Mouse (Mus musculus) gastrocnemius, postnatal 25 days (tissue): ENCODE data around the gene Bnipl. TPM values are rescaled to one million over a fixed set of nuclear protein-coding genes. Genes with fewer than 3 reads are reported as not detected.
A peak's percentile ranks its signal among the peaks of the same experiment; 100 is the strongest.

Source experiments
- DNase-seq: peaks from one replicate; pipeline ENCODE4 v3.0.0; 2022
- total RNA-seq, 2 experiments: library from RNA; stranded (reverse); gene quantifications; 1 replicate in 1 of 2; 2 replicates in 1 of 2; pipeline ENCODE4 v1.2.3; 2021

Gene Bnipl
- total RNA-seq, 2 experiments from 2014 or later = not detected

GRCm38 (mm10) chr3:95280747-95281146 lies 29.8 kb upstream of the Bnipl start:
- DNase-seq = no peak

- DNase-seq = no peak
Measured at GRCm38 (mm10) chr3:95277149-95277551, 26.2 kb upstream of the Bnipl start.

GRCm38 (mm10) chr3:95276428-95276934 lies 25.5 kb upstream of the Bnipl start:
- no peak for DNase-seq

- DNase-seq = peak; percentile 46
Measured at GRCm38 (mm10) chr3:95275161-95275560, 24.2 kb upstream of the Bnipl start.

GRCm38 (mm10) chr3:95274453-95274852 lies 23.5 kb upstream of the Bnipl start:
- DNase-seq = no peak

- no peak for DNase-seq
Measured at GRCm38 (mm10) chr3:95273471-95273870, 22.5 kb upstream of the Bnipl start.

GRCm38 (mm10) chr3:95270766-95271364 lies 19.9 kb upstream of the Bnipl start:
- no peak for DNase-seq

- no peak for DNase-seq
Measured at GRCm38 (mm10) chr3:95269789-95270188, 18.8 kb upstream of the Bnipl start.

- no peak for DNase-seq
Measured at GRCm38 (mm10) chr3:95267855-95268254, 16.9 kb upstream of the Bnipl start.

GRCm38 (mm10) chr3:95266052-95266451 lies 15.1 kb upstream of the Bnipl start:
- no peak for DNase-seq

GRCm38 (mm10) chr3:95264724-95265123 lies 13.7 kb upstream of the Bnipl start:
- DNase-seq = no peak

GRCm38 (mm10) chr3:95263089-95263739 lies 12.2 kb upstream of the Bnipl start:
- DNase-seq = peak; percentile 62

- DNase-seq = no peak
Measured at GRCm38 (mm10) chr3:95261975-95262374, 11.0 kb upstream of the Bnipl start.

GRCm38 (mm10) chr3:95256931-95257330 lies 5.9 kb upstream of the Bnipl start:
- DNase-seq = no peak

- DNase-seq = no peak
Measured at GRCm38 (mm10) chr3:95250361-95250760, 632 bp downstream of the Bnipl start.

- no peak for DNase-seq
Measured at GRCm38 (mm10) chr3:95247660-95248336, 3.2 kb downstream of the Bnipl start.

GRCm38 (mm10) chr3:95246465-95247231 lies 4.3 kb downstream of the Bnipl start:
- peak; percentile 25 for DNase-seq

GRCm38 (mm10) chr3:95243086-95243485 lies 7.9 kb downstream of the Bnipl start:
- DNase-seq = no peak

- no peak for DNase-seq
Measured at GRCm38 (mm10) chr3:95241498-95241897, 9.5 kb downstream of the Bnipl start, which contains the start of gene Gm128. TSS of gene Gm128 (minus strand) at chr3:95241598.

GRCm38 (mm10) chr3:95240900-95241299 lies 10.1 kb downstream of the Bnipl start:
- no peak for DNase-seq

GRCm38 (mm10) chr3:95239971-95240370 lies 11.0 kb downstream of the Bnipl start:
- no peak for DNase-seq

GRCm38 (mm10) chr3:95239022-95239421 lies 12.0 kb downstream of the Bnipl start:
- DNase-seq = no peak
